Mouse (Mus musculus): ENCODE measurements at regions not wholly inside any gene's neighbourhood (a gene's known extent, or its start where the extent isn't known, plus 50 kb on each side); places are given as distances from the start of the nearest gene placed in this dataset.
"Not testable (repeated sequence)": the region's sequence is repeated elsewhere in the genome, so short reads cannot be mapped to it uniquely, and the experiment has no call there.

- DNase-seq = no peak
- Histone ChIP-seq H3K4me3 (replicated peaks; ENCODE audit: insufficient read depth, low read depth, low read length) (no peak overlapping the region), H3K27me3 (ENCODE audit: control insufficient read depth, insufficient read depth, low read length) (no peaks in the 10 kb centered on the region), H3K27ac (ENCODE audit: insufficient read depth, low read length) (no peak overlapping the region), H3K4me1 (ENCODE audit: control insufficient read depth, insufficient read depth, low read length) (no peaks in the 10 kb centered on the region)
- 90% methylated on average over 6 of the region's 6 CpGs for WGBS
- no peak for TF ChIP-seq CTCF (IDR thresholded peaks at IDR 0.05; ENCODE audit: borderline replicate concordance, insufficient read depth, low read depth, low read length)
- TF ChIP-seq POLR2A (IDR thresholded peaks at IDR 0.05; ENCODE audit: borderline replicate concordance, insufficient read depth, low read length) = no peak
Measured at GRCm38 (mm10) chr10:96410028-96410427, 206.8 kb upstream of the Btg1 start.

- 93% methylated on average over 11 of the region's 11 CpGs for WGBS
- no peaks in the 10 kb centered on the region for H3K4me1 ChIP-seq (ENCODE audit: control insufficient read depth, insufficient read depth, low read length)
- no peak overlapping the region for H3K27ac ChIP-seq (ENCODE audit: insufficient read depth, low read length)
- DNase-seq = no peak
- no peaks in the 10 kb centered on the region for H3K27me3 ChIP-seq (ENCODE audit: control insufficient read depth, insufficient read depth, low read length)
- TF ChIP-seq POLR2A (IDR thresholded peaks at IDR 0.05; ENCODE audit: borderline replicate concordance, insufficient read depth, low read length) = no peak
- no peak for TF ChIP-seq CTCF (IDR thresholded peaks at IDR 0.05; ENCODE audit: borderline replicate concordance, insufficient read depth, low read depth, low read length)
- no peak overlapping the region for H3K4me3 ChIP-seq (replicated peaks; ENCODE audit: insufficient read depth, low read depth, low read length)
Measured at GRCm38 (mm10) chr10:96414807-96415206, 202.0 kb upstream of the Btg1 start.

GRCm38 (mm10) chr10:96421506-96421905, 195.3 kb upstream of the Btg1 start:
- not testable (repeated sequence) for H3K27ac ChIP-seq (ENCODE audit: insufficient read depth, low read length); H3K4me1 ChIP-seq (ENCODE audit: control insufficient read depth, insufficient read depth, low read length); H3K4me3 ChIP-seq (replicated peaks; ENCODE audit: insufficient read depth, low read depth, low read length); H3K27me3 ChIP-seq (ENCODE audit: control insufficient read depth, insufficient read depth, low read length); DNase-seq
- 93% methylated on average over 2 of the region's 2 CpGs for WGBS

GRCm38 (mm10) chr10:96427407-96427806, 189.4 kb upstream of the Btg1 start:
- DNase-seq = no peak
- Histone ChIP-seq H3K27me3 (ENCODE audit: control insufficient read depth, insufficient read depth, low read length) (no peaks in the 10 kb centered on the region), H3K4me1 (ENCODE audit: control insufficient read depth, insufficient read depth, low read length) (no peaks in the 10 kb centered on the region), H3K27ac (ENCODE audit: insufficient read depth, low read length) (no peak overlapping the region), H3K4me3 (replicated peaks; ENCODE audit: insufficient read depth, low read depth, low read length) (no peak overlapping the region)
- TF ChIP-seq CTCF (IDR thresholded peaks at IDR 0.05; ENCODE audit: borderline replicate concordance, insufficient read depth, low read depth, low read length) (no peak), POLR2A (IDR thresholded peaks at IDR 0.05; ENCODE audit: borderline replicate concordance, insufficient read depth, low read length) (no peak)
- 89% methylated on average over 5 of the region's 5 CpGs for WGBS

- H3K4me3 ChIP-seq (replicated peaks; ENCODE audit: insufficient read depth, low read depth, low read length) = no peak overlapping the region
- no peak for DNase-seq
- 83% methylated on average over 3 of the region's 3 CpGs for WGBS
- no peak overlapping the region for H3K27ac ChIP-seq (ENCODE audit: insufficient read depth, low read length)
- no peaks in the 10 kb centered on the region for H3K4me1 ChIP-seq (ENCODE audit: control insufficient read depth, insufficient read depth, low read length)
- H3K27me3 ChIP-seq (ENCODE audit: control insufficient read depth, insufficient read depth, low read length) = no peaks in the 10 kb centered on the region
- no peak for TF ChIP-seq POLR2A (IDR thresholded peaks at IDR 0.05; ENCODE audit: borderline replicate concordance, insufficient read depth, low read length)
- TF ChIP-seq CTCF (IDR thresholded peaks at IDR 0.05; ENCODE audit: borderline replicate concordance, insufficient read depth, low read depth, low read length) = no peak
Measured at GRCm38 (mm10) chr10:96430142-96430541, 186.7 kb upstream of the Btg1 start.

GRCm38 (mm10) chr10:96435109-96435508, 181.7 kb upstream of the Btg1 start:
- H3K4me3 ChIP-seq (replicated peaks; ENCODE audit: insufficient read depth, low read depth, low read length) = no peak overlapping the region
- H3K27me3 ChIP-seq (ENCODE audit: control insufficient read depth, insufficient read depth, low read length) = no peaks in the 10 kb centered on the region
- no peak overlapping the region for H3K27ac ChIP-seq (ENCODE audit: insufficient read depth, low read length)
- no peaks in the 10 kb centered on the region for H3K4me1 ChIP-seq (ENCODE audit: control insufficient read depth, insufficient read depth, low read length)
- DNase-seq = no peak
- WGBS = 92% methylated on average over 6 of the region's 6 CpGs
- TF ChIP-seq CTCF (IDR thresholded peaks at IDR 0.05; ENCODE audit: borderline replicate concordance, insufficient read depth, low read depth, low read length) = no peak
- TF ChIP-seq POLR2A (IDR thresholded peaks at IDR 0.05; ENCODE audit: borderline replicate concordance, insufficient read depth, low read length) = no peak

- H3K27ac ChIP-seq (ENCODE audit: insufficient read depth, low read length) = no peak overlapping the region
- no peaks in the 10 kb centered on the region for H3K4me1 ChIP-seq (ENCODE audit: control insufficient read depth, insufficient read depth, low read length)
- TF ChIP-seq POLR2A (IDR thresholded peaks at IDR 0.05; ENCODE audit: borderline replicate concordance, insufficient read depth, low read length) (no peak), CTCF (IDR thresholded peaks at IDR 0.05; ENCODE audit: borderline replicate concordance, insufficient read depth, low read depth, low read length) (no peak)
- WGBS = 93% methylated on average over 11 of the region's 11 CpGs
- no peak overlapping the region for H3K4me3 ChIP-seq (replicated peaks; ENCODE audit: insufficient read depth, low read depth, low read length)
- no peak for DNase-seq
- no peaks in the 10 kb centered on the region for H3K27me3 ChIP-seq (ENCODE audit: control insufficient read depth, insufficient read depth, low read length)
Measured at GRCm38 (mm10) chr10:96438398-96439103, 178.3 kb upstream of the Btg1 start.

- no peak for DNase-seq
- Histone ChIP-seq H3K27me3 (ENCODE audit: control insufficient read depth, insufficient read depth, low read length) (no peaks in the 10 kb centered on the region), H3K4me3 (replicated peaks; ENCODE audit: insufficient read depth, low read depth, low read length) (no peak overlapping the region), H3K4me1 (ENCODE audit: control insufficient read depth, insufficient read depth, low read length) (no peaks in the 10 kb centered on the region), H3K27ac (ENCODE audit: insufficient read depth, low read length) (no peak overlapping the region)
- TF ChIP-seq POLR2A (IDR thresholded peaks at IDR 0.05; ENCODE audit: borderline replicate concordance, insufficient read depth, low read length) = no peak
- no peak for TF ChIP-seq CTCF (IDR thresholded peaks at IDR 0.05; ENCODE audit: borderline replicate concordance, insufficient read depth, low read depth, low read length)
Measured at GRCm38 (mm10) chr10:96442165-96442564, 174.6 kb upstream of the Btg1 start.

All from cerebellum, adult 2 months (tissue).